Mouse (Mus musculus): ENCODE results near the gene Rdm1. TPM values are rescaled to one million over a fixed set of nuclear protein-coding genes. Genes with fewer than 3 reads are reported as not detected.

Gene Rdm1
- total and polyA plus RNA-seq, 3 experiments: 6.5 to 6.8 TPM; not detected in 1

- DNase-seq (ENCODE audit: low read depth, low spot score): no peak
- peaks cover 0 to 8% of the 10 kb centered on the region in 2 experiments; a peak in 2 of 4 replicates for H3K36me3 ChIP-seq (ENCODE audit: control insufficient read depth in 1 of 2, insufficient read depth in 2 of 2, low read length in 2 of 2)
- TF ChIP-seq MAZ (IDR thresholded peaks at IDR 0.05; ENCODE audit: low read depth, low read length) (no peak), SIN3A (IDR thresholded peaks at IDR 0.05; ENCODE audit: low read length) (no peak), MXI1 (IDR thresholded peaks at IDR 0.05; ENCODE audit: low read depth, low read length) (no peak), ETS1 (IDR thresholded peaks at IDR 0.05; ENCODE audit: low read depth, low read length) (no peak), CHD1 (IDR thresholded peaks at IDR 0.05; ENCODE audit: low read depth, low read length) (no peak), RCOR1 (IDR thresholded peaks at IDR 0.05; ENCODE audit: low read depth, low read length) (no peak), ELF1 (IDR thresholded peaks at IDR 0.05; ENCODE audit: low read depth, low read length) (no peak), MAX (IDR thresholded peaks at IDR 0.05; ENCODE audit: low read length) (no peak), USF2 (IDR thresholded peaks at IDR 0.05; ENCODE audit: borderline replicate concordance in 1 of 2, insufficient read depth in 1 of 2, low read depth in 1 of 2, low read length in 2 of 2) (no peak), KAT2A (conservative IDR thresholded peaks at IDR 0.05; ENCODE audit: low read depth, low read length) (no peak), POLR2AphosphoS2 (IDR thresholded peaks at IDR 0.05; ENCODE audit: low read length) (no peak), UBTF (IDR thresholded peaks at IDR 0.05; ENCODE audit: borderline replicate concordance, insufficient read depth, low read depth, low read length) (no peak), MAFK (IDR thresholded peaks at IDR 0.05; ENCODE audit: borderline replicate concordance, low read depth, low read length) (no peak), USF1 (IDR thresholded peaks at IDR 0.05; ENCODE audit: low read depth, low read length) (no peak), ZNF384 (IDR thresholded peaks at IDR 0.05; ENCODE audit: low read depth, low read length) (no peak), NELFE (IDR thresholded peaks at IDR 0.05; ENCODE audit: low read depth, low read length) (no peak), TCF12 (IDR thresholded peaks at IDR 0.05; ENCODE audit: low read depth, low read length) (no peak)
Measured at GRCm38 (mm10) chr11:101585805-101586204, 41.2 kb upstream of the Rdm1 start.

GRCm38 (mm10) chr11:101587676-101588075, 39.3 kb upstream of the Rdm1 start:
- Histone ChIP-seq H3K79me2 (ENCODE audit: control insufficient read depth, insufficient read depth, low read length, poor library complexity) (no peaks in the 10 kb centered on the region), H3K27ac (ENCODE audit: control insufficient read depth, low read depth, low read length) (no peak overlapping the region), H3K9me3 (replicated peaks; ENCODE audit: insufficient read depth, low read length) (no peaks in the 10 kb centered on the region), H3K27me3 (ENCODE audit: control insufficient read depth in 1 of 2, insufficient read depth in 2 of 2, low read length in 2 of 2) (no peaks in the 10 kb centered on the region), H3K36me3 (ENCODE audit: control insufficient read depth in 1 of 2, insufficient read depth in 2 of 2, low read length in 2 of 2) (peaks cover 0 to 3% of the 10 kb centered on the region in 2 experiments; a peak in 2 of 4 replicates), H3K9ac (ENCODE audit: control insufficient read depth, low read depth, low read length, poor library complexity, severe bottlenecking) (no peak overlapping the region), H3K4me3 (ENCODE audit: control insufficient read depth in 1 of 2, insufficient read depth in 1 of 2, low read depth in 2 of 2, low read length in 2 of 2) (no peak overlapping the region), H3K4me1 (ENCODE audit: control insufficient read depth in 1 of 2, insufficient read depth in 2 of 2, low read length in 2 of 2) (peaks cover 0 to 6% of the 10 kb centered on the region in 2 experiments; a peak in 3 of 4 replicates)
- no peak for TF ChIP-seq ETS1 (IDR thresholded peaks at IDR 0.05; ENCODE audit: low read depth, low read length)
- no peak for TF ChIP-seq MYC (IDR thresholded peaks at IDR 0.05; ENCODE audit: low read depth, low read length)
- TF ChIP-seq ZKSCAN1 (IDR thresholded peaks at IDR 0.05; ENCODE audit: low read depth, low read length): no peak
- no peak for TF ChIP-seq TAL1 (IDR thresholded peaks at IDR 0.05; ENCODE audit: low read length)
- TF ChIP-seq MAFK (IDR thresholded peaks at IDR 0.05; ENCODE audit: borderline replicate concordance, low read depth, low read length): no peak
- no peak for TF ChIP-seq USF1 (IDR thresholded peaks at IDR 0.05; ENCODE audit: low read depth, low read length)
- TF ChIP-seq ZC3H11A (IDR thresholded peaks at IDR 0.05; ENCODE audit: low read depth, low read length): no peak
- TF ChIP-seq MAX (IDR thresholded peaks at IDR 0.05; ENCODE audit: low read length): no peak
- TF ChIP-seq RCOR1 (IDR thresholded peaks at IDR 0.05; ENCODE audit: low read depth, low read length): no peak
- TF ChIP-seq RAD21 (IDR thresholded peaks at IDR 0.05; ENCODE audit: low read depth, low read length): no peak
- no peak for TF ChIP-seq POLR2AphosphoS2 (IDR thresholded peaks at IDR 0.05; ENCODE audit: low read length)
- no peak for TF ChIP-seq GABPA (IDR thresholded peaks at IDR 0.05; ENCODE audit: low read depth, low read length)
- no peak for TF ChIP-seq CTCF (IDR thresholded peaks at IDR 0.05 in 2 of 3, conservative IDR thresholded peaks at IDR 0.05 in 1 of 3; ENCODE audit: control insufficient read depth in 1 of 3, insufficient read depth in 1 of 3, low read depth in 2 of 3, low read length in 3 of 3, poor library complexity in 1 of 3, severe bottlenecking in 1 of 3)
- no peak for TF ChIP-seq E2F4 (IDR thresholded peaks at IDR 0.05; ENCODE audit: borderline replicate concordance, low read depth, low read length)
- TF ChIP-seq ZMIZ1 (IDR thresholded peaks at IDR 0.05; ENCODE audit: low read depth, low read length): no peak
- no peak for TF ChIP-seq GATA1 (IDR thresholded peaks at IDR 0.05; ENCODE audit: low read depth, low read length)
- no peak for TF ChIP-seq USF2 (IDR thresholded peaks at IDR 0.05; ENCODE audit: borderline replicate concordance in 1 of 2, insufficient read depth in 1 of 2, low read depth in 1 of 2, low read length in 2 of 2)
- TF ChIP-seq HCFC1 (IDR thresholded peaks at IDR 0.05; ENCODE audit: low read depth, low read length): no peak
- TF ChIP-seq TBP (IDR thresholded peaks at IDR 0.05; ENCODE audit: low read depth, low read length): no peak
- TF ChIP-seq SIN3A (IDR thresholded peaks at IDR 0.05; ENCODE audit: low read length): no peak
- DNase-seq (ENCODE audit: low read depth, low spot score): no peak

More at GRCm38 (mm10) chr11:101585805-101586204, 41.2 kb upstream of the Rdm1 start:
- Histone ChIP-seq H3K9ac (ENCODE audit: control insufficient read depth, low read depth, low read length, poor library complexity, severe bottlenecking) (no peak overlapping the region), H3K9me3 (replicated peaks; ENCODE audit: insufficient read depth, low read length) (no peaks in the 10 kb centered on the region), H3K79me2 (ENCODE audit: control insufficient read depth, insufficient read depth, low read length, poor library complexity) (no peaks in the 10 kb centered on the region), H3K4me3 (ENCODE audit: control insufficient read depth in 1 of 2, insufficient read depth in 1 of 2, low read depth in 2 of 2, low read length in 2 of 2) (no peak overlapping the region), H3K27ac (ENCODE audit: control insufficient read depth, low read depth, low read length) (no peak overlapping the region), H3K4me1 (ENCODE audit: control insufficient read depth in 1 of 2, insufficient read depth in 2 of 2, low read length in 2 of 2) (peaks cover 3 to 10% of the 10 kb centered on the region in 2 experiments), H3K27me3 (ENCODE audit: control insufficient read depth in 1 of 2, insufficient read depth in 2 of 2, low read length in 2 of 2) (no peaks in the 10 kb centered on the region)
